Mouse (Mus musculus): ENCODE measurements around the gene Ly6g6d. TPM values are rescaled to one million over a fixed set of nuclear protein-coding genes. Genes with fewer than 3 reads are reported as not detected.

Ly6g6d gene
- polyA plus RNA-seq, 1 experiment from 2014 or later, result 0.43 TPM

DNA sequence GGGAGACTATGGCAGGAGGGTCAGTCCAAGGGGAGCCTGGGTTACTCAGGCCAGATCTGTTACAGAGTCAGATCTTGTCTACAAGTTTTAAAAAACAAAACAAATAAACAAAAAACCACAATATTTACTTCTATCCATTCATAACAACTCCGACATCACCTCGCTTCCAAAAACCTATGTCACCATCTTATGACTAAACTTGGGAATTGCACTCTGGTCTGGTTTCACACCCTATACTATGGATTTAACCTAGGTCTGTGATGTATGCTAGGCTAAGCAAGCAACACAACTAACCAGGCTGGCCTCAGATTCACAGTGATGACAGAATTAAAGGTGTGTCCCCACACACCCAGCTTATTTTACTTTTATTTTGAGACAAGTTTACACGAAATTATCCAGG lies 28.7 kb upstream of the Ly6g6d start:
- no peaks in the 10 kb centered on the region for H3K79me2 ChIP-seq (ENCODE audit: inconsistent target)
- no peak overlapping the region for H3K27ac ChIP-seq
- WGBS (ENCODE audit: missing documents), result 96% methylated on average over 3 of the region's 3 CpGs
- H3K36me3 ChIP-seq (ENCODE audit: inconsistent target), result peaks cover 19% of the 10 kb centered on the region
- H3K4me3 ChIP-seq (ENCODE audit: inconsistent target), result no peak overlapping the region

DNA sequence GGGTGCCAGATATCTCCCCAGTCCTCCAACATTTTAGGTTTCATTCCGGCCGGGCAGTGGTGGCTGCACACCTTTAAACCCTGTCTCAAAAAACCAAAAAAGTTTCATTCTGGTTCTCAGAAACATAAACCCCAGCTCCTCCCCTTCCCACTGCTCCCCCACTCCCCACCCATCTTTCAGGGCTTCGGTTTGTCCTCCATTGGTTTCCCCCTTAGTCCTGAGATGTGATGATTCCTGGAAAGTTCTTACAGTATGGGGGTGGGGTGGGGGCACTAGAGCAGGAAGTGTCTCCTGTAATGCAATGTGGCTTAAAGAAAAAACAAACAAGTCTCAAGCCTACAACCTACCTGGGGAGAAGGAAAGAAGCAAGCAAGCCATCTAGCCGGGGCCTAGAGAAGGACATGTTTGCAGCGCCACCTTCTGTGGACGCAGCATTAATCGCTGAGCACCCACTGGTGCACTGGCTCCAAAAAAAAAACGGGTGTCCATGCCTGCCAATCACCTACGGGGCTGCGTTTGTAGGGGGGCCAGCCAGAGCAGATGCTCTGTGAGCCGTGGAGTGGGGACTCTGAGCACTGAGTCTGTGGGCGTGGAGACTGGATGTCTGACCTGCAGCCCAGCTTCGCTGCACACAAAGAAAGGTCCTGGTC lies 28.0 kb upstream of the Ly6g6d start:
- Histone ChIP-seq H3K79me2 (ENCODE audit: inconsistent target) (no peaks in the 10 kb centered on the region), H3K36me3 (ENCODE audit: inconsistent target) (peaks cover 26% of the 10 kb centered on the region), H3K4me3 (ENCODE audit: inconsistent target) (no peak overlapping the region), H3K27ac (no peak overlapping the region)
- WGBS (ENCODE audit: missing documents), result 39% methylated on average over 13 of the region's 13 CpGs

DNA sequence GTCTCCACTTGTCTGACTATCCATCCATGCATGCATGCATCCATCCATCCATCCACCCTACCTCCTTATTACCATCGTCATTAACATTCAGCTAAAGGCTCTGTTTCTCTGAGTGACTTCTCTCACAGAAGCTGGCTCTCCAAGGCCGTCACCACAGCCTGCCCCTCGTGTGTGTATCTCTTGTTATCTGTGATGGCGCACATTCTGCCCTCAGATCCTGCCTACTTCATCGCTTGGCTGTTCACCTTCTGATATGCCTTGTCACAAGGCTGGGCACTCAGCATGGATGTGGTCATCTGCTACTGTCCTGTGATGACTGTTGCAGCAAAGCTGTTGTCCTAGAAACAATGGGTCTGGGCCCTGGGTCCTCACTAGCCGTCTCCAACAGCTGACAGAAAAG lies 26.9 kb upstream of the Ly6g6d start:
- H3K4me3 ChIP-seq (ENCODE audit: inconsistent target), result no peak overlapping the region

DNA sequence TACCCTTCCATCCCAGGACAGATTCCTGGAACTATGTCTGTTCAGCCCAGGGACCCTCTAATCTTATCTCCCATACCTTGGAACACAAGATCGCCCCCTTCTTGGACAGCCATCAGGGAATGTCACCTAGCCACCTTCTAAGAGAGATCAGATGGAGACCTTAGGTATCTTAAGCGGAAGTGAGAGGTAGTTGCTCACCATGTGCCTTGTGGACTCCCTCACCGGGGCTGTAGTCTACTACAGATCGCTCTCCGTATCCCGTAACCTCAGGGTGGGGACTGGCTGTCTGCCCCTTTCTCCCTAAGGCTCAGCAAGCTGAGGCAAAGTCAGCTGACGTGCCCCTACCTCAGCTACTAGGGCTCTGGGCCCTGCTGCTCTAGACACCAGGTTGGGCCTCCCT lies 26.2 kb upstream of the Ly6g6d start:
- no peak overlapping the region for H3K27ac ChIP-seq
- H3K4me3 ChIP-seq (ENCODE audit: inconsistent target), result no peak overlapping the region
- no peaks in the 10 kb centered on the region for H3K79me2 ChIP-seq (ENCODE audit: inconsistent target)
- H3K36me3 ChIP-seq (ENCODE audit: inconsistent target), result peaks cover 41% of the 10 kb centered on the region
- 100% methylated on average over 7 of the region's 7 CpGs for WGBS (ENCODE audit: missing documents)

More for the DNA sequence above, 26.9 kb upstream of the Ly6g6d start:
- H3K36me3 ChIP-seq (ENCODE audit: inconsistent target), result peaks cover 34% of the 10 kb centered on the region
- 89% methylated on average over 5 of the region's 6 CpGs for WGBS (ENCODE audit: missing documents)
- H3K79me2 ChIP-seq (ENCODE audit: inconsistent target), result no peaks in the 10 kb centered on the region
- H3K27ac ChIP-seq, result no peak overlapping the region

DNA sequence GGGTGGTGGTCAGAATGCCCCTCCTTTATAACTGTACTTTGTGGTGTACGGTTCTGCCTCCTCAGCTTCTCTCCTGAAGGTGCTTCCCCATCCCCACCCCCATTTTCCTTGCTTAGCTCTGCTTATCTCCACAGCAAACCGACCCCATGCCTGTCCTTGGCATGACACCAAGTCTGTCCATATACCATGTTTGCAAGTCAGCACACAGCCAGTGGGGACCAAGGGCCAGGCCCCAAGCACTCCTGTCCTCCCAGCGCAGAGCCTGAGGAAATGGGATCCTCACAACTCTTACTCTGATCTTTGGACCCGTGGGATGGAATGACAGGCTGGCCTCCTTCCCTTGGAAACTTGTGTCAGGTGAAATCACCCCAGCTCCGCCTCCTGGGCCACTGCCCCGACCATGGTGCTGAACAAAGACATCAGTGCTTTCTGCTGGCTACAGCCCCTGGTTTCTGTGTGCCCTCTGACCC lies 25.4 kb upstream of the Ly6g6d start:
- WGBS (ENCODE audit: missing documents), result 65% methylated on average over 6 of the region's 6 CpGs
- Histone ChIP-seq H3K4me3 (ENCODE audit: inconsistent target) (no peak overlapping the region), H3K36me3 (ENCODE audit: inconsistent target) (peaks cover 48% of the 10 kb centered on the region), H3K27ac (no peak overlapping the region), H3K79me2 (ENCODE audit: inconsistent target) (no peaks in the 10 kb centered on the region)

DNA sequence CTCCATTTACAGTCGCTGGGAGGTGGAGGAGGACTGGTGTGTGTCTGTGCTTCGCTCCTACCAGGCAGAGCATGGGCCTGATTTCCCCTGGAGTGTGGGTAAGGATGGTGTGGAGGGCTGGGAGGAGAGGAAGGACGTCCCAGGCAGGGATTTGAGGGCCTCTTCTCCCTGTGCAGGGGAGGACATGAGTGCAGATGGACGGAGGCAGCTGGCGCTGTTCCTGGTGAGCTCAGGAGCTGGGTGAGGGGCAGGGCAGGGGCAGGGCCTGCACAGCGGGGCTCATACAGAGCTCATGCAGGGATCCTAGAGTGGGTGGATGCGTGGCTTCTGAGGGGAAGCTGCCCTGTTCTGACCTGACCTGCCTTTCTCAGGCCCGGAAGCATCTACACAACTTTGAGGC lies 24.4 kb upstream of the Ly6g6d start:
- no peak overlapping the region for H3K4me3 ChIP-seq (ENCODE audit: inconsistent target)
- H3K79me2 ChIP-seq (ENCODE audit: inconsistent target), result no peaks in the 10 kb centered on the region
- H3K27ac ChIP-seq, result no peak overlapping the region
- WGBS (ENCODE audit: missing documents), result 90% methylated on average over 8 of the region's 8 CpGs
- H3K36me3 ChIP-seq (ENCODE audit: inconsistent target), result peaks cover 57% of the 10 kb centered on the region

DNA sequence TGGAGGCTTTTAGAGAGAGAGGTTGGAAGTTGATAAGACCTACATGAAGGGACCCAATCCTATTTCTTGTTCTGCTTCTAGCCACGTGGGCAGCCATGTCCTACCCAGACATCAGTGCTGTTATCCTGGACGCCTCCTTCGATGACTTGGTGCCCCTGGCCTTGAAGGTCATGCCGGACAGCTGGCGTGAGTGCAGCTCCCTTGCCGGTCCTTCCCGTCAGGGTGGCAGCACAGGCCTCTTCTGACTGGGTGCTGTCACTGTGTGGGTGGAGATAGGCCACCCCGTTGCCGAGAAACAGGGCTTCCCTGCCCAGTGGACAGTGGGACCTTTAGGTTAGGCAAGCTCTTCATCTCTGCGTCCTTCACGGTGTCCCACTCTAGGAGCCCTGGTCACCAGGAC lies 23.3 kb upstream of the Ly6g6d start:
- H3K27ac ChIP-seq, result no peak overlapping the region
- H3K79me2 ChIP-seq (ENCODE audit: inconsistent target), result no peaks in the 10 kb centered on the region
- WGBS (ENCODE audit: missing documents), result 93% methylated on average over 10 of the region's 11 CpGs
- H3K4me3 ChIP-seq (ENCODE audit: inconsistent target), result no peak overlapping the region
- peaks cover 69% of the 10 kb centered on the region for H3K36me3 ChIP-seq (ENCODE audit: inconsistent target)

DNA sequence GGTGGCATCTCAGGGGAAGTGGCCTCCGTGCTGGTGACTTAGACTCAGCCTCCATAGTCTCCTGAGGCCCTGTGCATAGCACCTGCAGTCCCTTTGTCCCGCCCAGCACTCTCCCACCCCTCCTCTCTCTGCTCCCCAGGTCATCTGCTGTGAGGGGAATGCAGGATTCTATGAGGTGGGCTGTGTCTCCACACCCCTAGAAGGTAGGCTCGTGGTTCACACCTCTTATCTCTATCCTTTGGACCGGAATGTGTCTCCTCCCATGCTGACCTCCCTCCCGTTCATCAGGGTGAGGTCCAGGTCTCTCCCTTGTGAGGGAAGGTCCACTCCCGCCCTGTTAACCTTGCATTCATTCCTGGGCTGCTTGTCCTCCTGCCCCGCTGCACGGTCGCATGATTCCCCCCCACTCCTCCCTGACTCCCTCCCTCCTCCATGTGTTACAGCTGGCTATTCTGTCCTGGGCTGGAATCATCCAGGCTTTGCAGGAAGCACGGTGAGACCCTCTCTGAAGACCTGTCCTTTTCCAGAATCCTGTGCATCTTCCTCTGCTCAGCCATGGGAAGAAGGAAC lies 22.4 kb upstream of the Ly6g6d start:
- peaks cover 72% of the 10 kb centered on the region for H3K36me3 ChIP-seq (ENCODE audit: inconsistent target)
- no peaks in the 10 kb centered on the region for H3K79me2 ChIP-seq (ENCODE audit: inconsistent target)
- H3K27ac ChIP-seq, result no peak overlapping the region
- 93% methylated on average over 10 of the region's 10 CpGs for WGBS (ENCODE audit: missing documents)
- no peak overlapping the region for H3K4me3 ChIP-seq (ENCODE audit: inconsistent target)

DNA sequence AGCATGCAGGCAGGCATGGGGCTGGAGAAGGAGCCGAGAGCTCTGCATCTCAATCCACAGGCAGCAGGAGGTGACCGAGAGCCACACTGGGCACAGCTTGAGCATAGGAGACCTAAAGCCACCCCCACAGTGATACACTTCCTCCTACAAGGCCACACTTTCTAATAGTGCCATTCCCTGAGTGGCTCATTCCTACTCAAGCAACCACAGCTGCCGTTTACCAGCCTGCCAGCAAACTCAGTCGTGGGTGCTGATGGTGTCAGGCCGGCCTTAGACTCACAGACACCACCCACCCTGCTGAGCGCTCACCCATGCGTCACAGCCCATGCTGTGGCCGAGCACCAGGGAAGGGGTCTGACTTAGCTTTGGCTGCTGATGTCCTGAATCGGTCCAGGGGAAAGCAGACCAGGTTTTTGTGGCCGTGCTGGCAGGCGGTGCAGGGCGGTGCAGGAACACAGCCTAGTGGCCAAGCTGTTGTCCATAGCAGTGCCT lies 19.3 kb upstream of the Ly6g6d start:
- peaks cover 80% of the 10 kb centered on the region for H3K36me3 ChIP-seq (ENCODE audit: inconsistent target)

DNA sequence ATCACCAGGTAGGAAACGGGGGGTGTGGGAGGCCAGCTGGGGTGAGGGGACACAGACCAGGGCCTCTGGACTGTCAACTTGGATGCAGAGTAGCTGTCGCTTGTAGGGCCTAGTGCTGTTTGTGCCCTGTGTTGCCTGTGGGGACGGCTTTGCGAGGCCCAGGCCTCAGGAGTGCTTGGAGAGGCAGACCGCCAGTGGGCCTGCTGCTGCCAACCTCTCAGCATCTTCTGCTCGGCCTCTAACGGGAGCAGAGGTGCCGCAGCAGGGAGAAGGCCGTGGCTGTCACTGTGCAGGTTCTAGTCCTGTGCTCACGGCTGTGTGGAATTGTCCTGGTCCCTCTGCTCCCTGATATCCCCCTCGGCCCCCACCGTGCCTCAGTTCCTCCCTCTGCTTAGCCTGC lies 18.7 kb upstream of the Ly6g6d start:
- Histone ChIP-seq H3K79me2 (ENCODE audit: inconsistent target) (no peaks in the 10 kb centered on the region), H3K36me3 (ENCODE audit: inconsistent target) (peaks cover 78% of the 10 kb centered on the region), H3K4me3 (ENCODE audit: inconsistent target) (no peak overlapping the region), H3K27ac (no peak overlapping the region)
- WGBS (ENCODE audit: missing documents), result 96% methylated on average over 12 of the region's 12 CpGs

More for the DNA sequence above, 19.3 kb upstream of the Ly6g6d start:
- Histone ChIP-seq H3K27ac (no peak overlapping the region), H3K4me3 (ENCODE audit: inconsistent target) (no peak overlapping the region), H3K79me2 (ENCODE audit: inconsistent target) (no peaks in the 10 kb centered on the region)
- WGBS (ENCODE audit: missing documents), result 95% methylated on average over 12 of the region's 12 CpGs

DNA sequence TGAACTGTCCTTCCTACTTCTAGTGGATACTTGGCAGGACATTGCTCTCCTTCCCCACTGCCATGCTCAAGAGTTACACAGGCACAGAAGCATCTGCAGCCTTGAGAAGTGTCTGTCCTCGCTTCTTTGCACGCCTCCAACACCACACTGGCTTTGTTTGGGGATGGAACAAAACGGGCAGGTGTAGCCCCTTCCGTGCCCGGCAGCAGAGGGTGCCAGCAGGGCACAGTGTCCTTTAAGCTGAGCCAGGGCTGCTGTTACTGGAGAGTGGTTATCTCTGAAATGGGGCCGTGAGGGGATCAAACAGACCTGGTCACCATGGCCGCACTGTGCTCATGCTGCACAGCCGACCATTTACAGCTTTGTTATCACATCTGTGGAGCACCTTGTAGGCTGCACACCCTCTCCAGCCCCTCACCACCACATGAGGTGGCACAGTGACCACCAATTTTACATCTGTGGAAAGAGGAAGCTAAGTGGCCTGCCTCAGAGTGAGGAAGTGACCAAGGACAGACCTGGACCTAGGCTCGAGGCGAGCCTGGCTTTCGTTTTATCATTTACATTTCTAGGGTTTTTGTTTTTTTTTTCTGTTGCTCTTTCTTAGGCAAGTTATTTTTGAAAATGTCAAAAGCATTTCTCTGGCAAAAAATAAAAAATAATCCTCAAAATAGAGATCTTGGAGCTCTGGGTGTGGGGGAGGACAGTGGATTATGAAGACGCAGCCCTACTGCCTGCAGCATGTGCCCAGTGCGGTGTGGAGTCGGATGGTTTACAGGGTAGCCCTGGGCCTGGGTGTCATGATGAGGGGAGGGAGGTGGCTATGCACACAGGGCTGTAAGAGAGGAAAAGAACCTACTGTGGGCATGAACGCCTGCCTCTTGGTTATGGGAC lies 16.9 kb upstream of the Ly6g6d start:
- Histone ChIP-seq H3K36me3 (ENCODE audit: inconsistent target) (peaks cover 65% of the 10 kb centered on the region), H3K4me3 (ENCODE audit: inconsistent target) (no peak overlapping the region)

DNA sequence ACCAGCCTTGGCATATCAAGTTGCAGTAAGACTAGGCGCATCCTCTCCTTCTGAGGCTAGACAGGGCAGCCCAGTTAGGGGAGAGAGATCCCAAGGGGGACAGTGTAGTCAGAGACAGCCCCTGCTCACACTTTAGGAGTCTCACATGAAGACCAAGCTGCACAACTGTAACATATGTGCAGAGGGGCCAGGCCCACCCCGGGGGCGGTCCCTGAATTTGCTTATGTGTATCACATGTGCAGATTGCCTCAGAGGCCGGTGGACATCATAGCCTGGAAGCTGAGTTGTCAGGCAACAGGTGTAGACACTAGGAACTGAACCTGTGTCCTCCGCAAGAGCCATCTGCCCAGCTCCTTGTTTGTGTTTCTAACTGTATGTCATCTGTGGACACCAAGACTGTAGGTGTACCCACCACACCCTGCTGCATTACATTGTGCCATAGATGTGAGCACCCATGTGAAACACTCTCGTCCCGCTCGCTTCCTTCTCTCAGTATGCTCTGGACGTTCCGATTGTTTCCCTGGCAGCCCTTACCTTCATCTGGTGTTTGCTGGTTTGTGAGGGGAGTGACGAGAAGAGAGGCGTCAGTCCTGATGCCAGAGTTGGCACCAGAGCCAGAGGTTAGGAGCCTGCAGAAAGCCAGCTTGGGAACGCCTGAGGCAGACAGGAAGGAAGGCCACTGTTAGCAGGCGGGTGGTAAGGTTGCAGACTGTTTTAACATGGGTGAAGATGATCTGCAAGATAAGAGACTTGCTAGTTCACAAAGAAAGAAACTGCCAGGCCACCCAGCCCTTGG lies 14.7 kb upstream of the Ly6g6d start:
- Histone ChIP-seq H3K4me3 (ENCODE audit: inconsistent target) (no peak overlapping the region), H3K36me3 (ENCODE audit: inconsistent target) (peaks cover 45% of the 10 kb centered on the region), H3K79me2 (ENCODE audit: inconsistent target) (peaks cover 13% of the 10 kb centered on the region; the same call in 1 of the 2 replicates), H3K27ac (no peak overlapping the region)
- WGBS (ENCODE audit: missing documents), result 92% methylated on average over 14 of the region's 14 CpGs

More for the DNA sequence above, 16.9 kb upstream of the Ly6g6d start:
- H3K79me2 ChIP-seq (ENCODE audit: inconsistent target), result peaks cover 11% of the 10 kb centered on the region; the same call in 1 of the 2 replicates
- WGBS (ENCODE audit: missing documents), result 83% methylated on average over 15 of the region's 15 CpGs
- H3K27ac ChIP-seq, result no peak overlapping the region

DNA sequence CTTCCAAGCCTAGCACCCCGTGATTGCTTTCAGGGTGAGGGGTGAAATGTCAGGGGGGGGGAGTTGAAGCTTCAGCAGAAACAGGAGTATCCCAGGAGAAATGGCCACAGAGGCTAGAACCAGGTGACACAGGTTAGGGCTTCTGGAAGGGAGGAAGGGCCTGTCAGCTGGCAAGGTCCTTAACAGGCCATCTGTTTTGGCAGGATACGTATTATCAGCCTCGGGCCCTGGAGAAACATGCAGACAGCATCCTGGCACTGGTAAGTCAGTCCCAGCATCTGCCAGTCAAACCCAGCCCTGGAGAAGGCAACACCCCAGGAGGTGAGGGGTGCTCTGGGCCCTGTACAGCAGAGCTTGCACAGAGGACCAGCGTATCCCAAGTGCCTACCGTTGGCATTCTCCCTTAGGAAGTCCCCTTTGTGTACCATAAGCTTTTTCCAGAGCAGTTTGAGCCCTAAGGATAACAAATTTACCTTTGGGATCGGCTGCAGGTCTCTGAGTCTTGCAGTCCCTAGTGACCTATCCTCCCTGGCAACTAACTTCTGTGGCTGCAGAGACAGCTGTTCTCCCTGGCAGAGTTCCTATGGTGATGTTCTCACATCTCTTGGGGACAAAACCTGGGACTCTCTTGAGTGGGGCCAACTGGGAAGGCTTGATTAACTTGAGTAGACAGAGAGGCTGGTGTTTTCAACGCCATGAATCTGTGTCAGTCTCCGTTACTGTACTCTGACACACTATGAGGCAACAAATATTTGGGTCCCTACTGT lies 12.5 kb upstream of the Ly6g6d start:
- H3K36me3 ChIP-seq (ENCODE audit: inconsistent target), result peaks cover 27% of the 10 kb centered on the region
- WGBS (ENCODE audit: missing documents), result 74% methylated on average over 8 of the region's 8 CpGs
- H3K4me3 ChIP-seq (ENCODE audit: inconsistent target), result peak overlapping the region; percentile 68
- H3K79me2 ChIP-seq (ENCODE audit: inconsistent target), result peaks cover 13% of the 10 kb centered on the region; the same call in 1 of the 2 replicates
- no peak overlapping the region for H3K27ac ChIP-seq
